Mouse (Mus musculus): ENCODE measurements around the gene Olfr324. TPM values are rescaled to one million over a fixed set of nuclear protein-coding genes. Genes with fewer than 3 reads are reported as not detected.

The Olfr324 gene
- total and polyA plus RNA-seq, 2 experiments from 2014 or later, result 0.13 TPM; not detected in 1

- ATAC-seq, result no peak
- 35% methylated on average over 6 of the region's 6 CpGs for WGBS
- Histone ChIP-seq H3K9ac (no peak overlapping the region), H3K27ac (ENCODE audit: low read depth, low read length) (no peak overlapping the region), H3K4me3 (ENCODE audit: low read depth, low read length) (no peak overlapping the region), H3K4me2 (ENCODE audit: low read depth) (no peak overlapping the region), H3K27me3 (ENCODE audit: insufficient read depth, low read length) (no peaks in the 10 kb centered on the region), H3K36me3 (ENCODE audit: insufficient read depth) (no peaks in the 10 kb centered on the region), H3K9me3 (ENCODE audit: low read length) (no peaks in the 10 kb centered on the region), H3K4me1 (ENCODE audit: insufficient read depth) (0 out of 2 replicates have a peak, but pooled peaks cover 6% of the 10 kb centered on the region)
- peak; percentile 57 for TF ChIP-seq CTCF (IDR thresholded peaks at IDR 0.05; ENCODE audit: low read depth)
- peak; percentile 17 for DNase-seq
These were observed 48.4 kb downstream of the Olfr324 start for GRCm38 (mm10) chr11:58643350-58643749.

Other genes with a start within 250 kb of the Olfr324 start
- not detected in 2 replicates for gene Lypd8, start 216.1 kb upstream of the Olfr324 start, total RNA-seq (2014; rRNA removed)
- gene Lypd8, start 216.1 kb upstream of the Olfr324 start, polyA plus RNA-seq (2015; fragmentation: Nextera tagmentation; extraction: Ambion mirVana), result 0.13 TPM in 1 of 2 replicates, not detected in the other
- not detected in 2 replicates for gene 1810065E05Rik, start 174.0 kb upstream of the Olfr324 start, total RNA-seq (2014; rRNA removed)
- not detected in 2 replicates for gene 1810065E05Rik, start 174.0 kb upstream of the Olfr324 start, polyA plus RNA-seq (2015; fragmentation: Nextera tagmentation; extraction: Ambion mirVana)
- not detected in 2 replicates for gene Gm12253, start 162.6 kb upstream of the Olfr324 start, total RNA-seq (2014; rRNA removed)
- not detected in 2 replicates for gene Gm12253, start 162.6 kb upstream of the Olfr324 start, polyA plus RNA-seq (2015; fragmentation: Nextera tagmentation; extraction: Ambion mirVana)
- gene Lypd9, start 142.2 kb upstream of the Olfr324 start, total RNA-seq (2014; rRNA removed), result not detected in 2 replicates
- not detected in 2 replicates for gene Lypd9, start 142.2 kb upstream of the Olfr324 start, polyA plus RNA-seq (2015; fragmentation: Nextera tagmentation; extraction: Ambion mirVana)
- not detected in 2 replicates for gene Olfr30, start 132.8 kb upstream of the Olfr324 start, total RNA-seq (2014; rRNA removed)
- gene Olfr30, start 132.8 kb upstream of the Olfr324 start, polyA plus RNA-seq (2015; fragmentation: Nextera tagmentation; extraction: Ambion mirVana), result not detected in 2 replicates
- gene Olfr332, start 102.6 kb upstream of the Olfr324 start, total RNA-seq (2014; rRNA removed), result not detected in 2 replicates
- 0.29 TPM in 1 of 2 replicates, not detected in the other for gene Olfr332, start 102.6 kb upstream of the Olfr324 start, polyA plus RNA-seq (2015; fragmentation: Nextera tagmentation; extraction: Ambion mirVana)
- not detected in 2 replicates for gene Olfr331, start 92.5 kb upstream of the Olfr324 start, total RNA-seq (2014; rRNA removed)
- gene Olfr331, start 92.5 kb upstream of the Olfr324 start, polyA plus RNA-seq (2015; fragmentation: Nextera tagmentation; extraction: Ambion mirVana), result not detected in 2 replicates
- 0.24 TPM in 1 of 2 replicates, not detected in the other for gene Olfr330, start 60.3 kb upstream of the Olfr324 start, total RNA-seq (2014; rRNA removed)
- not detected in 2 replicates for gene Olfr330, start 60.3 kb upstream of the Olfr324 start, polyA plus RNA-seq (2015; fragmentation: Nextera tagmentation; extraction: Ambion mirVana)
- not detected in 2 replicates for gene Olfr329-ps, start 48.7 kb upstream of the Olfr324 start, total RNA-seq (2014; rRNA removed)
- gene Olfr329-ps, start 48.7 kb upstream of the Olfr324 start, polyA plus RNA-seq (2015; fragmentation: Nextera tagmentation; extraction: Ambion mirVana), result not detected in 2 replicates
- gene Olfr328, start 39.5 kb upstream of the Olfr324 start, total RNA-seq (2014; rRNA removed), result not detected in 2 replicates
- not detected in 2 replicates for gene Olfr328, start 39.5 kb upstream of the Olfr324 start, polyA plus RNA-seq (2015; fragmentation: Nextera tagmentation; extraction: Ambion mirVana)
- not detected in 2 replicates for gene Olfr224, start 24.6 kb upstream of the Olfr324 start, total RNA-seq (2014; rRNA removed)
- gene Olfr224, start 24.6 kb upstream of the Olfr324 start, polyA plus RNA-seq (2015; fragmentation: Nextera tagmentation; extraction: Ambion mirVana), result 0.10 TPM in 1 of 2 replicates, not detected in the other
- gene Olfr325, start 17.4 kb upstream of the Olfr324 start, total RNA-seq (2014; rRNA removed), result not detected in 2 replicates
- gene Olfr325, start 17.4 kb upstream of the Olfr324 start, polyA plus RNA-seq (2015; fragmentation: Nextera tagmentation; extraction: Ambion mirVana), result not detected in 2 replicates
- gene 2210407C18Rik, start 21.0 kb downstream of the Olfr324 start, total RNA-seq (2014; rRNA removed), result not detected in 2 replicates
- gene 2210407C18Rik, start 21.0 kb downstream of the Olfr324 start, polyA plus RNA-seq (2015; fragmentation: Nextera tagmentation; extraction: Ambion mirVana), result not detected in 2 replicates
- not detected in 2 replicates for gene Olfr323, start 35.4 kb downstream of the Olfr324 start, total RNA-seq (2014; rRNA removed)
- not detected in 2 replicates for gene Olfr323, start 35.4 kb downstream of the Olfr324 start, polyA plus RNA-seq (2015; fragmentation: Nextera tagmentation; extraction: Ambion mirVana)
- gene Trim58, start 45.4 kb downstream of the Olfr324 start, total RNA-seq (2014; rRNA removed), result 0.15 TPM in 1 of 2 replicates, not detected in the other
- 0.06 and 0.19 TPM in 2 replicates for gene Trim58, start 45.4 kb downstream of the Olfr324 start, polyA plus RNA-seq (2015; fragmentation: Nextera tagmentation; extraction: Ambion mirVana)
- gene Olfr322, start 63.7 kb downstream of the Olfr324 start, total RNA-seq (2014; rRNA removed), result not detected in 2 replicates
- not detected in 2 replicates for gene Olfr322, start 63.7 kb downstream of the Olfr324 start, polyA plus RNA-seq (2015; fragmentation: Nextera tagmentation; extraction: Ambion mirVana)
- not detected in 2 replicates for gene Olfr320, start 86.0 kb downstream of the Olfr324 start, total RNA-seq (2014; rRNA removed)
- gene Olfr320, start 86.0 kb downstream of the Olfr324 start, polyA plus RNA-seq (2015; fragmentation: Nextera tagmentation; extraction: Ambion mirVana), result not detected in 2 replicates
- not detected in 2 replicates for gene Olfr319, start 104.0 kb downstream of the Olfr324 start, total RNA-seq (2014; rRNA removed)
- not detected in 2 replicates for gene Olfr319, start 104.0 kb downstream of the Olfr324 start, polyA plus RNA-seq (2015; fragmentation: Nextera tagmentation; extraction: Ambion mirVana)
- not detected in 2 replicates for gene Olfr318, start 128.9 kb downstream of the Olfr324 start, total RNA-seq (2014; rRNA removed)
- gene Olfr318, start 128.9 kb downstream of the Olfr324 start, polyA plus RNA-seq (2015; fragmentation: Nextera tagmentation; extraction: Ambion mirVana), result not detected in 2 replicates
- gene Olfr317, start 144.1 kb downstream of the Olfr324 start, total RNA-seq (2014; rRNA removed), result 0.15 and 0.81 TPM in 2 replicates
- 0.12 and 0.13 TPM in 2 replicates for gene Olfr317, start 144.1 kb downstream of the Olfr324 start, polyA plus RNA-seq (2015; fragmentation: Nextera tagmentation; extraction: Ambion mirVana)
- not detected in 2 replicates for gene Olfr316, start 157.6 kb downstream of the Olfr324 start, total RNA-seq (2014; rRNA removed)
- gene Olfr316, start 157.6 kb downstream of the Olfr324 start, polyA plus RNA-seq (2015; fragmentation: Nextera tagmentation; extraction: Ambion mirVana), result 0.16 TPM in 1 of 2 replicates, not detected in the other
- gene Olfr315, start 178.1 kb downstream of the Olfr324 start, total RNA-seq (2014; rRNA removed), result 0.29 TPM in 1 of 2 replicates, not detected in the other
- not detected in 2 replicates for gene Olfr315, start 178.1 kb downstream of the Olfr324 start, polyA plus RNA-seq (2015; fragmentation: Nextera tagmentation; extraction: Ambion mirVana)
- not detected in 2 replicates for gene Olfr314, start 187.8 kb downstream of the Olfr324 start, total RNA-seq (2014; rRNA removed)
- gene Olfr314, start 187.8 kb downstream of the Olfr324 start, polyA plus RNA-seq (2015; fragmentation: Nextera tagmentation; extraction: Ambion mirVana), result not detected in 2 replicates
- gene Fam183b, start 206.8 kb downstream of the Olfr324 start, total RNA-seq (2014; rRNA removed), result 8.0 and 8.6 TPM in 2 replicates
- gene Fam183b, start 206.8 kb downstream of the Olfr324 start, polyA plus RNA-seq (2015; fragmentation: Nextera tagmentation; extraction: Ambion mirVana), result 8.6 and 12.0 TPM in 2 replicates
- not detected in 2 replicates for gene Olfr313, start 219.9 kb downstream of the Olfr324 start, total RNA-seq (2014; rRNA removed)
- gene Olfr313, start 219.9 kb downstream of the Olfr324 start, polyA plus RNA-seq (2015; fragmentation: Nextera tagmentation; extraction: Ambion mirVana), result not detected in 2 replicates
- gene Olfr312, start 234.1 kb downstream of the Olfr324 start, total RNA-seq (2014; rRNA removed), result not detected in 2 replicates
- gene Olfr312, start 234.1 kb downstream of the Olfr324 start, polyA plus RNA-seq (2015; fragmentation: Nextera tagmentation; extraction: Ambion mirVana), result not detected in 2 replicates
- gene Olfr311, start 244.1 kb downstream of the Olfr324 start, total RNA-seq (2014; rRNA removed), result not detected in 2 replicates
- gene Olfr311, start 244.1 kb downstream of the Olfr324 start, polyA plus RNA-seq (2015; fragmentation: Nextera tagmentation; extraction: Ambion mirVana), result not detected in 2 replicates

Data from forebrain, postnatal 0 days (tissue).